Mouse (Mus musculus) testis, adult 2 months (tissue): ENCODE data around the gene Cyb561d1.

Experiments used
- CTCF ChIP-seq: fragments of 200-500 bp; IDR thresholded peaks from 2 replicates; pipeline ENCODE4 v1.5.1; 2012; ENCODE audit warnings: low read depth, mild to moderate bottlenecking, inconsistent platforms, low read length, moderate library complexity; ENCODE audit not compliant: control insufficient read depth, insufficient read depth, insufficient replicate concordance
- POLR2A ChIP-seq: fragments of 200-500 bp; IDR thresholded peaks from 2 replicates; pipeline ENCODE4 v1.6.1; 2012; ENCODE audit warnings: low read depth, mild to moderate bottlenecking, inconsistent platforms, low read length, moderate library complexity; ENCODE audit not compliant: control insufficient read depth

- TF ChIP-seq CTCF: no peak
- TF ChIP-seq POLR2A: no peak
These were observed 13.7 kb upstream of the Cyb561d1 start for GRCm38 (mm10) chr3:108214734-108215133.
